Mouse (Mus musculus): ENCODE data around the gene Olfm2. TPM values are rescaled to one million over a fixed set of nuclear protein-coding genes. Genes with fewer than 3 reads are reported as not detected.

The Olfm2 gene
- polyA plus RNA-seq, 1 experiment = 4.4 TPM

DNA sequence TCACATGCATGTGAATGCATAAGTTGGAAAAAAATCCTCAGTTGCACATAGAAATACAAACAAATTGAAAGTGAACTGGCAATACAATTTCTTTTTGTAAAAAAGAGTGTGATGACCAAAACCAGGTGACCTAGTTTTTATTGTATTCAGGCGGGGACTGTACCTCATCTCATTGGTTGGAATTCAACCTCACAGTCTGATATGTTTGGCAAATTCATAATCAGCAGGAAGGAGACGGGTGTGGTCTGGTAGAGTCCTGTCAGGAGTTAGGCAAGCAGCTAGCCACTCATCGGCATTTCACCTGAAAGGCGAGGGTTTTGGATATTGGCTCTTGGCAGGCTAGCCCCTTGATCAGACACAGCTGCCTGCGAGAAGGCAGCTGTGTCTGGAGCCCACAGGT, 3.1 kb upstream of the Olfm2 start:
- Histone ChIP-seq H3K27ac (ENCODE audit: insufficient read depth, low read length) (no peak overlapping the region), H3K27me3 (ENCODE audit: control insufficient read depth, insufficient read depth, low read length, poor library complexity, severe bottlenecking) (0 out of 2 replicates have a peak, but pooled peaks cover 2% of the 10 kb centered on the region), H3K36me3 (ENCODE audit: control insufficient read depth, insufficient read depth, low read length, poor library complexity, severe bottlenecking) (no peaks in the 10 kb centered on the region), H3K4me3 (ENCODE audit: low read depth, low read length) (no peak overlapping the region), H3K9me3 (replicated peaks; ENCODE audit: control insufficient read depth, insufficient read depth, low read length, poor library complexity, severe bottlenecking) (no peaks in the 10 kb centered on the region), H3K4me1 (ENCODE audit: control insufficient read depth, insufficient read depth, low read length) (peaks cover 7% of the 10 kb centered on the region), H3K9ac (ENCODE audit: low read depth, poor library complexity, severe bottlenecking) (no peak overlapping the region)
- no peak for TF ChIP-seq EP300 (IDR thresholded peaks at IDR 0.05; ENCODE audit: insufficient read depth, low read depth, low read length)

DNA sequence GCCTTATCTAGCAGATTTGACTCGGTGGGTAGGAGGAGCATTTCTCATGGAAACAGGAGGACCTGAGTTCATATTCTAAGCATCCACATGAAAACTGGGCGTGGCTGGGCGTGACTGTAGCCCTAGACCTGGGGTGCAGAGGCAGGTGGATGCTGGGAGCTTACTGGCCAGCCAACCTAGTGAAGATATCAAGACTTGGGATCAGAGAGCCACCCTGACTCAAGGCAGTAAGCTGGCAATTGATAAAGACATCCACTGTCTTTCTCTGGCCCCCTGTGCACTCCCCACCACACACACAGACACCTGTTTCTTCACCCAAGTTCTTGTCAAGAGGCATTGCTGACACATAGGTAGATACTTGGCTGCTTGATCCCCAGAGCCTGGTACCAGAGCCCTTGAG, 2.4 kb upstream of the Olfm2 start:
- H3K9me3 ChIP-seq (replicated peaks; ENCODE audit: control insufficient read depth, insufficient read depth, low read length, poor library complexity, severe bottlenecking) = no peaks in the 10 kb centered on the region
- no peaks in the 10 kb centered on the region for H3K36me3 ChIP-seq (ENCODE audit: control insufficient read depth, insufficient read depth, low read length, poor library complexity, severe bottlenecking)
- no peak overlapping the region for H3K9ac ChIP-seq (ENCODE audit: low read depth, poor library complexity, severe bottlenecking)
- no peak overlapping the region for H3K27ac ChIP-seq (ENCODE audit: insufficient read depth, low read length)
- no peak for TF ChIP-seq CTCF (IDR thresholded peaks at IDR 0.05; ENCODE audit: low read depth, low read length)
- no peak for TF ChIP-seq POLR2A (IDR thresholded peaks at IDR 0.05; ENCODE audit: insufficient read depth, low read length)
- TF ChIP-seq EP300 (IDR thresholded peaks at IDR 0.05; ENCODE audit: insufficient read depth, low read depth, low read length) = no peak
- no peak overlapping the region for H3K4me3 ChIP-seq (ENCODE audit: low read depth, low read length)
- H3K4me1 ChIP-seq (ENCODE audit: control insufficient read depth, insufficient read depth, low read length) = peaks cover 7% of the 10 kb centered on the region
- 0 out of 2 replicates have a peak, but pooled peaks cover 2% of the 10 kb centered on the region for H3K27me3 ChIP-seq (ENCODE audit: control insufficient read depth, insufficient read depth, low read length, poor library complexity, severe bottlenecking)

DNA sequence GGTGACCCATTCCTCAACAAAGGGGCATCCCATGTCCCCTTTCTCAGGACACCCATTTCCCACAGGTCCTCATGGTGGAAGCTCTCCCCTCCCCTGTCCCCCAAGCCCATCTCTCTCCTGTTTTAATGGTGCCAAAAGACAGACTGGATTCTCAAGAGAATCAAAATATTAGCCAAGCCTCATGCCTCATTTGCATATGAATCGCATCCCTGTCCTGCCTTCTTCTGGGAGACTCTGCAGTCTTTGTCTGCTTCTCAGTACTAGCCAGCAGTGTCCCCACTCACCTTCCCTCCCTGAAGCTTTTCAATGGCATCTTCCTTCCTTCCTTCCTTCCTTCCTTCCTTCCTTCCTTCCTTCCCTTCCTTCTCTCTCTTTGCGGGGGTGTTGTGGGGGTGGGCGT, 1.5 kb upstream of the Olfm2 start:
- H3K27me3 ChIP-seq (ENCODE audit: control insufficient read depth, insufficient read depth, low read length, poor library complexity, severe bottlenecking) = 0 out of 2 replicates have a peak, but pooled peaks cover 2% of the 10 kb centered on the region
- no peak overlapping the region for H3K4me3 ChIP-seq (ENCODE audit: low read depth, low read length)
- no peaks in the 10 kb centered on the region for H3K9me3 ChIP-seq (replicated peaks; ENCODE audit: control insufficient read depth, insufficient read depth, low read length, poor library complexity, severe bottlenecking)
- no peak for TF ChIP-seq EP300 (IDR thresholded peaks at IDR 0.05; ENCODE audit: insufficient read depth, low read depth, low read length)
- TF ChIP-seq POLR2A (IDR thresholded peaks at IDR 0.05; ENCODE audit: insufficient read depth, low read length) = no peak
- TF ChIP-seq CTCF (IDR thresholded peaks at IDR 0.05; ENCODE audit: low read depth, low read length) = no peak
- H3K27ac ChIP-seq (ENCODE audit: insufficient read depth, low read length) = no peak overlapping the region
- H3K36me3 ChIP-seq (ENCODE audit: control insufficient read depth, insufficient read depth, low read length, poor library complexity, severe bottlenecking) = no peaks in the 10 kb centered on the region
- H3K9ac ChIP-seq (ENCODE audit: low read depth, poor library complexity, severe bottlenecking) = no peak overlapping the region
- peaks cover 7% of the 10 kb centered on the region for H3K4me1 ChIP-seq (ENCODE audit: control insufficient read depth, insufficient read depth, low read length)

DNA sequence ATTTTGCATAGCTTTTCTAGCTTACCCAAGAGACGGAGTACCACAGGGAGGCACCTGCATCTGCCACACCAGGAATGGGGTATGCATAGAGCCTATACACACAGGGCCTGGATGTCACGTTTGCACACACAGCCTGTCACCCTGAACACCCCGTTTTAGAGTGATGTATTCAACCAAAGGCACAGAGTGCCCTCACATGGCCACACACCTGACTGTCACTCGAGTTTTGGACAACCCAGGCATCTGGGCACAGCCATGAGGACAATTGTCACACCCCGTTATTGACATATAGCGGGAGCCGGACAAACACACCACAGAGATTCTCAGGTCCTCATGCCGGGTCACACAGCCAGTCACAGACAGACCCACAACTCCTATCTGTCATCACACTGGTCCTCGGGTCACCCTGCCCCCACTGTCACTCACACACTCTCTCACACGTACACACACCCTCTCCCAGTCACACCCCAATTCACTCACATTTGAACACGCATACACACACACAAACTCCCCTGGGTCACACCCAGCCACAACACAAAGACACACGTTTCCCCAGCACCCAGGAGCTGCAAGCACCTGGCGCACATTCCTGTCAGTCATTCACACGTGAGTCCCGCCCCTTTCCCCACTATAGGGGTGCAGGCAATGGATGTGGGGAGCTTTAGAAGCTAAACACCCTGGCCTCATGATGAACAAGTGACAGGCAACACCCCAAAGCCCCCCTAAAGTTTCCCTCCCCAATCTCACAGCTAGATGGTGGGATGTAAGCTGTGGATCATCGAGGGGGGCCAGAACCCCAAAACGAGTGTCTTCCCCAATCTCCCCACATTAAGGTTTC, 801 bp downstream of the Olfm2 start:
- H3K27me3 ChIP-seq (ENCODE audit: control insufficient read depth, insufficient read depth, low read length, poor library complexity, severe bottlenecking) = 0 out of 2 replicates have a peak, but pooled peaks cover 2% of the 10 kb centered on the region
- H3K4me3 ChIP-seq (ENCODE audit: low read depth, low read length) = peak overlapping the region; percentile 57
- H3K36me3 ChIP-seq (ENCODE audit: control insufficient read depth, insufficient read depth, low read length, poor library complexity, severe bottlenecking) = no peaks in the 10 kb centered on the region
- TF ChIP-seq CTCF (IDR thresholded peaks at IDR 0.05; ENCODE audit: low read depth, low read length) (no peak), POLR2A (IDR thresholded peaks at IDR 0.05; ENCODE audit: insufficient read depth, low read length) (no peak), EP300 (IDR thresholded peaks at IDR 0.05; ENCODE audit: insufficient read depth, low read depth, low read length) (no peak)
- no peaks in the 10 kb centered on the region for H3K9me3 ChIP-seq (replicated peaks; ENCODE audit: control insufficient read depth, insufficient read depth, low read length, poor library complexity, severe bottlenecking)
- H3K27ac ChIP-seq (ENCODE audit: insufficient read depth, low read length) = no peak overlapping the region
- H3K9ac ChIP-seq (ENCODE audit: low read depth, poor library complexity, severe bottlenecking) = peak overlapping the region; percentile 65
- peaks cover 7% of the 10 kb centered on the region for H3K4me1 ChIP-seq (ENCODE audit: control insufficient read depth, insufficient read depth, low read length)

DNA sequence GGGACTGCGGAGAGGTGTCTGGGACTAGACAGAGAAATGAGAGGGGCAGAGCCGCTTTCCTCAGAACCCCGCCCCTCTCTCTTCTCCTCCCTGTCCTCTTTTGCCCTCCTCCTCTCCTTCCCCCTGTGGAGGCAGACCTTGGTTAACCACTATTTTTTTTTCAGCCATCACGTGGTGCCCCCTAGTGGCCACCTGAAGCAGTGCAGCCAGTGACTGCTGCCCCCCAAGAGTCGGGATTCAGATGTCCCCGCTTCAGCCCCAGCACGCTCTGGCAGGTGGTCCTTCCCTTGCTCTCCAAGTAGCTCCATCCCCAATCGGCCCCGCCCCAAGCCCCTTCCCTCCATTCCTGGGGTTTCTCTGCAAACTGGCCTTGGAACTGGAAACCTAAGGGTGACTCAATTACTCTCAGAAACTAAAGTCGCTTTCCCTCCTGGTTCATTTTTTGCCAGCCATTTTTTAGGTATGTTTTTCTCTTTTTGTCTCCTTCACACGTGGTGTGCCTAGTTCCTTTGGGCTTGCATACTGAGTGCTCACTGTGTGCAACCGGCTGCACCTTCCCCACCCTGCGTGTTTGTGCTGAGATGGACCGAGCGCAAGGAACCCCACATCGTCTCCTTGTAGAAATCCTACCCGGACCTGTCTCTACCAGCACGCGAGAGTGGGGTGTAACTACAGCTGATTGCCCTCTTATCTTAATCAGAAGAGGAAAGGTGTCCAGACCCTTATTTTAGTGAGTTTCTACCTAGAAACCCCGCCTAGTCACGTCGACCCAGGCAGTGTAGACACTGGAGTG, 2.0 kb downstream of the Olfm2 start:
- Histone ChIP-seq H3K27ac (ENCODE audit: insufficient read depth, low read length) (no peak overlapping the region), H3K36me3 (ENCODE audit: control insufficient read depth, insufficient read depth, low read length, poor library complexity, severe bottlenecking) (no peaks in the 10 kb centered on the region), H3K4me1 (ENCODE audit: control insufficient read depth, insufficient read depth, low read length) (peaks cover 7% of the 10 kb centered on the region), H3K27me3 (ENCODE audit: control insufficient read depth, insufficient read depth, low read length, poor library complexity, severe bottlenecking) (0 out of 2 replicates have a peak, but pooled peaks cover 2% of the 10 kb centered on the region), H3K4me3 (ENCODE audit: low read depth, low read length) (peak overlapping the region; percentile 32), H3K9ac (ENCODE audit: low read depth, poor library complexity, severe bottlenecking) (no peak overlapping the region), H3K9me3 (replicated peaks; ENCODE audit: control insufficient read depth, insufficient read depth, low read length, poor library complexity, severe bottlenecking) (no peaks in the 10 kb centered on the region)
- TF ChIP-seq CTCF (IDR thresholded peaks at IDR 0.05; ENCODE audit: low read depth, low read length) (peak; percentile 89), EP300 (IDR thresholded peaks at IDR 0.05; ENCODE audit: insufficient read depth, low read depth, low read length) (no peak)

DNA sequence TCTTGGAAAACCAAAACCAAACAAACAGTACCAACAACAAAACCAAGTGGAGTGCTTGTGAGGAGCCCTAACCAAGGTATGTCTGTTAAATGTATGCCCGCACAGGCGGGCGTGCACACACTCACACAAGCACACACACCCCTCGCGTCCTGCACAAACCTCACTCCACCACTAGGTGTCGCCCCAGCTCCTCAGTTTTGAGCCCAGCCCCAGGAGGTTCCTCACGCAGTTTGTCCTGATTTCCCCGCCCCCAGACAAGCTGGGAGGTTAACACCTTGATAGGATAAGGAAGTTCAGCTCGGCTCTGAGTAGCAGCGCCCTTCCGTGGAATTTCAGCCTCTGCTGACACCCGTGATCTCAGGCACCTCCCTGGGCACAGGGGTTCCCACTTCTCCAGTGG, 5.7 kb downstream of the Olfm2 start:
- Histone ChIP-seq H3K36me3 (ENCODE audit: control insufficient read depth, insufficient read depth, low read length, poor library complexity, severe bottlenecking) (no peaks in the 10 kb centered on the region), H3K27ac (ENCODE audit: insufficient read depth, low read length) (no peak overlapping the region), H3K27me3 (ENCODE audit: control insufficient read depth, insufficient read depth, low read length, poor library complexity, severe bottlenecking) (no peaks in the 10 kb centered on the region), H3K4me1 (ENCODE audit: control insufficient read depth, insufficient read depth, low read length) (peaks cover 2% of the 10 kb centered on the region), H3K9me3 (replicated peaks; ENCODE audit: control insufficient read depth, insufficient read depth, low read length, poor library complexity, severe bottlenecking) (no peaks in the 10 kb centered on the region), H3K9ac (ENCODE audit: low read depth, poor library complexity, severe bottlenecking) (no peak overlapping the region), H3K4me3 (ENCODE audit: low read depth, low read length) (no peak overlapping the region)
- TF ChIP-seq POLR2A (IDR thresholded peaks at IDR 0.05; ENCODE audit: insufficient read depth, low read length) (no peak), EP300 (IDR thresholded peaks at IDR 0.05; ENCODE audit: insufficient read depth, low read depth, low read length) (0 out of 2 replicates have a peak, but pooled peaks have one; percentile 53), CTCF (IDR thresholded peaks at IDR 0.05; ENCODE audit: low read depth, low read length) (peak; percentile 96)
